Mouse (Mus musculus): ENCODE results near the gene Atp1a1.

Atp1a1 gene

GRCm38 (mm10) chr3:101551457-101552230 lies 52.8 kb downstream of the Atp1a1 start:
- no peak for DNase-seq

GRCm38 (mm10) chr3:101549749-101550148 lies 54.7 kb downstream of the Atp1a1 start:
- no peak for DNase-seq

- DNase-seq, result no peak
Measured at GRCm38 (mm10) chr3:101544116-101544515, 60.4 kb downstream of the Atp1a1 start.

DNA sequence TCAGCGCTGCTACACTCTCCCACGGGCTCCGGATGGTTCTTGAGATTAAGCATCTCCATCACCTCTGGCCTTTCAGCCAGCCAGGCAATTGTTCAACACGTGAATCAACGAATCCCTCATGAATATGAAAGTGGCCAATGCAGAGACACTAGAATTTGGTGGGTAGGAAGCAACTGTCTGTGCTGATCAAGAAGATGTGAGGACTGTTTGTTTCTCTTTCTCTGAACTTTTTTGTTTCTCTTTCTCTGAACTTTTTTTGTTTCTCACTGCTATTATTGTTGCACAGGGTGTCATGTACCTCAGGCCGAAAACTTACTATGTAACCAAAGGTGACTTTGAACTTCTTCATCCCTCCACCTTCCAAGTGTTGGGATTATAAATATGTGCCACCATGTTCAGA lies 62.9 kb downstream of the Atp1a1 start:
- no peak for DNase-seq

- DNase-seq, result no peak
Measured at GRCm38 (mm10) chr3:101540568-101540967, 63.9 kb downstream of the Atp1a1 start.

GRCm38 (mm10) chr3:101536322-101536721 lies 68.2 kb downstream of the Atp1a1 start:
- no peak for DNase-seq

GRCm38 (mm10) chr3:101534311-101534710 lies 70.2 kb downstream of the Atp1a1 start:
- no peak for DNase-seq

- DNase-seq, result no peak
Measured at GRCm38 (mm10) chr3:101533373-101533772, 71.1 kb downstream of the Atp1a1 start.

- DNase-seq, result no peak
Measured at GRCm38 (mm10) chr3:101530928-101531327, 73.6 kb downstream of the Atp1a1 start.

DNA sequence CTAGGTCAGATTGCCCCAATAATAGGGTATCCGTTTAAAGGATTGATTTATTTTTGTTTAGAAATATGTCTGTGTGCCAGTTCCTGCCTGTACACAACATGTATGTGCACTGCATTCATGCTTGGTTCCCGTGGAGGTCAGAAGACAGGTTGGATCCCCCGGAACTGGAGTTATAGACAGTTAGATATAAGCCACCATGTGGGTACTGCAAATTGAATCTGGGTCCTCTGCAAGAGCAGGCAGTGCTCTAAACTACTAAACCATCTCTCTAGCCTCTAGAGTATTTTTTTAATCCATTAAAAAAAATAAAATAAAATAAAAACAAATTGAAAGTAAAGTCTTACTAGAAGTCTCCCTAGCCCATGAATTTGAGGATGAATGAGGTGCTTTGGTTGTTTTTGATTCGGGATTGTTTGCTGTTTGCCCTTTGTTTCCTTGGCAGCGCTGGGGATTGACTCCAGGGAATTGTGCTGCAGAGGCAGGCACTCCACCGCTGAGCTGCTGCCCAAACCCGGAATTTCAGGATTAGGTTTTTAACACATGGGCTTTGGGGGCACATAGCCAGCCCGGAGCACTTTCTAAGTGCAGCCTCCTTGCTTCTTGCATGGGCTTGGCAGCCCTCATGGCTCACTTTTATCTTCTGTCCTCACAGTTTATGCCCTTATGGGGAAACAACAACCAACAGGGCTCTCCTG lies 75.4 kb downstream of the Atp1a1 start:
- DNase-seq, result no peak

GRCm38 (mm10) chr3:101528157-101528899 lies 76.2 kb downstream of the Atp1a1 start:
- DNase-seq, result no peak

- no peak for DNase-seq
Measured at GRCm38 (mm10) chr3:101526603-101527002, 77.9 kb downstream of the Atp1a1 start.

All from cerebellum, adult 8-10 months (tissue).